Mouse (Mus musculus) thymus, postnatal 25 days (tissue): ENCODE results near the gene Napa.

Source experiments
- DNase-seq: peaks from one replicate; pipeline ENCODE4 v3.0.0; 2022

The Napa gene

GRCm38 (mm10) chr7:16099901-16100300 lies 1.6 kb downstream of the Napa start:
- DNase-seq = no peak

- DNase-seq = no peak
These were observed 2.8 kb downstream of the Napa start for GRCm38 (mm10) chr7:16101081-16101480.

- DNase-seq = no peak
These were observed 3.6 kb downstream of the Napa start for GRCm38 (mm10) chr7:16101726-16102475.

- no peak for DNase-seq
These were observed 4.5 kb downstream of the Napa start for GRCm38 (mm10) chr7:16102686-16103226.

- no peak for DNase-seq
These were observed 5.5 kb downstream of the Napa start for GRCm38 (mm10) chr7:16103760-16104159.

- no peak for DNase-seq
These were observed 6.5 kb downstream of the Napa start for GRCm38 (mm10) chr7:16104611-16105388.

GRCm38 (mm10) chr7:16108886-16109542 lies 10.8 kb downstream of the Napa start:
- no peak for DNase-seq

GRCm38 (mm10) chr7:16110158-16110557 lies 11.9 kb downstream of the Napa start:
- DNase-seq = no peak

GRCm38 (mm10) chr7:16111284-16112090 lies 13.2 kb downstream of the Napa start:
- no peak for DNase-seq

GRCm38 (mm10) chr7:16116418-16116817 lies 18.2 kb downstream of the Napa start:
- no peak for DNase-seq

- no peak for DNase-seq
These were observed 18.8 kb downstream of the Napa start for GRCm38 (mm10) chr7:16117100-16117499.

GRCm38 (mm10) chr7:16119569-16120261 lies 21.5 kb downstream of the Napa start, which contains the start of gene Kptn:
Gene Kptn, plus strand, starts transcription at chr7:16119895.
- DNase-seq = peak; percentile 91

GRCm38 (mm10) chr7:16120262-16120600 lies 22.0 kb downstream of the Napa start:
- DNase-seq = no peak

GRCm38 (mm10) chr7:16125829-16126228 lies 27.6 kb downstream of the Napa start:
- DNase-seq = no peak

- DNase-seq = no peak
These were observed 30.1 kb downstream of the Napa start for GRCm38 (mm10) chr7:16128344-16128743.

- DNase-seq = no peak
These were observed 30.6 kb downstream of the Napa start for GRCm38 (mm10) chr7:16128899-16129298.

- DNase-seq = peak; percentile 50
These were observed 31.2 kb downstream of the Napa start, which contains the start of gene Slc8a2 for GRCm38 (mm10) chr7:16129421-16129845. Gene Slc8a2, plus strand, starts transcription at chr7:16129826.

GRCm38 (mm10) chr7:16129846-16130691 lies 31.8 kb downstream of the Napa start:
- no peak for DNase-seq

GRCm38 (mm10) chr7:16130956-16131634 lies 32.8 kb downstream of the Napa start:
- no peak for DNase-seq

GRCm38 (mm10) chr7:16132161-16132581 lies 33.9 kb downstream of the Napa start:
- DNase-seq = no peak
